Mouse (Mus musculus) embryonic fibroblast, embryonic 13.5 days (primary cell): ENCODE results near the gene Polr3g. TPM values are rescaled to one million over a fixed set of nuclear protein-coding genes. Genes with fewer than 3 reads are reported as not detected.

Experiments used
- H3K27ac ChIP-seq: 2 replicates; pipeline ENCODE4 v1.5.1; 2012; ENCODE audit warnings: low read length, control low read depth, inconsistent platforms; ENCODE audit not compliant: insufficient read depth
- H3K4me1 ChIP-seq: 2 replicates; pipeline ENCODE4 v1.6.1; 2011; ENCODE audit warnings: low read length; ENCODE audit not compliant: control insufficient read depth, insufficient read depth
- H3K4me3 ChIP-seq: 2 replicates; pipeline ENCODE4 v1.5.1; 2011; ENCODE audit warnings: mild to moderate bottlenecking, control low read depth, low read length; ENCODE audit not compliant: insufficient read depth
- CTCF ChIP-seq: IDR thresholded peaks from 2 replicates; pipeline ENCODE4 v1.5.1; 2011; ENCODE audit warnings: mild to moderate bottlenecking, control low read depth, low read length, moderate library complexity, borderline replicate concordance; ENCODE audit not compliant: insufficient read depth
- POLR2A ChIP-seq: IDR thresholded peaks from 2 replicates; pipeline ENCODE4 v1.6.1; 2011; ENCODE audit warnings: low read depth, mild to moderate bottlenecking, control low read depth, low read length, moderate library complexity
- polyA plus RNA-seq: library from polyadenylated mRNA; stranded (reverse); fragments of >200 nt; gene quantifications from 2 replicates; pipeline ENCODE4 v1.2.4, GENCODE M21; 2011; ENCODE audit warnings: low read depth; ENCODE audit not compliant: missing spikeins, insufficient read length

Gene Polr3g
- polyA plus RNA-seq, 1 experiment = 4.8 TPM

GRCm38 (mm10) chr13:81690477-81690876 is 20.3 kb downstream of the Polr3g start:
- TF ChIP-seq POLR2A (no peak), CTCF (no peak)
- H3K4me1 ChIP-seq = no peaks in the 10 kb centered on the region
- H3K4me3 ChIP-seq = no peak overlapping the region
- no peak overlapping the region for H3K27ac ChIP-seq

GRCm38 (mm10) chr13:81689587-81689986 is 21.2 kb downstream of the Polr3g start:
- Histone ChIP-seq H3K4me1 (no peaks in the 10 kb centered on the region), H3K27ac (no peak overlapping the region), H3K4me3 (no peak overlapping the region)
- TF ChIP-seq POLR2A (no peak), CTCF (no peak)

- H3K4me1 ChIP-seq = peaks cover 4% of the 10 kb centered on the region
- H3K27ac ChIP-seq = no peak overlapping the region
- TF ChIP-seq POLR2A (no peak), CTCF (no peak)
- no peak overlapping the region for H3K4me3 ChIP-seq
Measured at GRCm38 (mm10) chr13:81684884-81685283, 25.9 kb downstream of the Polr3g start.

GRCm38 (mm10) chr13:81684258-81684657 is 26.6 kb downstream of the Polr3g start:
- TF ChIP-seq POLR2A (no peak), CTCF (no peak)
- H3K4me3 ChIP-seq = no peak overlapping the region
- H3K4me1 ChIP-seq = peaks cover 4% of the 10 kb centered on the region
- no peak overlapping the region for H3K27ac ChIP-seq

- Histone ChIP-seq H3K4me1 (peaks cover 4% of the 10 kb centered on the region), H3K4me3 (no peak overlapping the region), H3K27ac (no peak overlapping the region)
- TF ChIP-seq CTCF = no peak
- no peak for TF ChIP-seq POLR2A
Measured at GRCm38 (mm10) chr13:81683107-81683506, 27.7 kb downstream of the Polr3g start.

- Histone ChIP-seq H3K4me3 (no peak overlapping the region), H3K27ac (no peak overlapping the region), H3K4me1 (no peaks in the 10 kb centered on the region)
- TF ChIP-seq CTCF = no peak
- TF ChIP-seq POLR2A = no peak
Measured at GRCm38 (mm10) chr13:81675333-81675732, 35.5 kb downstream of the Polr3g start.

GRCm38 (mm10) chr13:81667713-81668112 is 43.1 kb downstream of the Polr3g start:
- peaks cover 6% of the 10 kb centered on the region for H3K4me1 ChIP-seq
- H3K27ac ChIP-seq = no peak overlapping the region
- TF ChIP-seq CTCF (no peak), POLR2A (no peak)
- no peak overlapping the region for H3K4me3 ChIP-seq

GRCm38 (mm10) chr13:81664331-81664698 is 46.5 kb downstream of the Polr3g start:
- TF ChIP-seq CTCF (no peak), POLR2A (no peak)
- no peak overlapping the region for H3K27ac ChIP-seq
- H3K4me3 ChIP-seq = no peak overlapping the region
- peaks cover 6% of the 10 kb centered on the region for H3K4me1 ChIP-seq

- TF ChIP-seq POLR2A = no peak
- TF ChIP-seq CTCF = no peak
- no peak overlapping the region for H3K4me3 ChIP-seq
Measured at GRCm38 (mm10) chr13:81663566-81664330, 47.1 kb downstream of the Polr3g start.

GRCm38 (mm10) chr13:81658053-81658752 is 52.6 kb downstream of the Polr3g start:
- H3K4me1 ChIP-seq = peaks cover 3% of the 10 kb centered on the region; the same call in 1 of the 2 replicates
- no peak for TF ChIP-seq POLR2A
- no peak for TF ChIP-seq CTCF
- peak overlapping the region; percentile 97 for H3K4me3 ChIP-seq
- H3K27ac ChIP-seq = peak overlapping the region; percentile 24; the same call in 1 of the 2 replicates

More at GRCm38 (mm10) chr13:81663566-81664330, 47.1 kb downstream of the Polr3g start:
- H3K27ac ChIP-seq = no peak overlapping the region
- H3K4me1 ChIP-seq = peaks cover 6% of the 10 kb centered on the region
